Mouse (Mus musculus): ENCODE results near the gene Cd68. TPM values are rescaled to one million over a fixed set of nuclear protein-coding genes. Genes with fewer than 3 reads are reported as not detected.
A peak's percentile ranks its signal among the peaks of the same experiment; 100 is the strongest.
"Not testable (repeated sequence)": the region's sequence is repeated elsewhere in the genome, so short reads cannot be mapped to it uniquely, and the experiment has no call there.

The Cd68 gene
- total RNA-seq, 2 experiments from 2014 or later: 13.5 to 13.8 TPM

GRCm38 (mm10) chr11:69654760-69655159 is 11.2 kb downstream of the Cd68 start:
- intact Hi-C loops (cut with DNase I): loop anchor here (5.0 kb wide), 1 partner anchor 103 kb away; the partner anchor contains the start of gene Polr2a
- no peak for DNase-seq (ENCODE audit: low spot score in 2 of 2)

DNA sequence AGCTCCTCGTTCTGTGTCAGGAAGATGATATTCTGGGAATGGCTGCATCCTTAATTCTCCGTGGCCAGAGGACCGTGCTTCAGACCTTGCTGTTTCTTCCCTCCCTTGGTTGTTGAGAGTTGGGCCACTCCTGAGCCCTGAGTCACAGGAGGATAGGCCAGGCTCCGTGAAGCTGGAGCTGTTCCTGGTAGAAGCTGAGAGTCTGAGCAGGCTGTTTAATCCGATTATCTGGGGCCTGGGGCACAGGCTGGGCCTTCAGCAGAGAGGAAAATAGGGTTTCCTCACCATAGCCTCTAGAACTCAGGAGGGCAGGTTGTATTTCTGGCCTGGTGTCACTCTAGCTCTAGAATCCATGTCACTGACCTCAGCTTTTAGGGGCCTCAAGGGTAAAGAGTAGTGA is 12.6 kb downstream of the Cd68 start:
- intact Hi-C loops (cut with DNase I): no loop called here
- no peak for DNase-seq (ENCODE audit: low spot score in 2 of 2)

GRCm38 (mm10) chr11:69645860-69646259 is 20.1 kb downstream of the Cd68 start:
- no peak for DNase-seq (ENCODE audit: low spot score in 2 of 2)
- intact Hi-C loops (cut with DNase I): no loop called here

- intact Hi-C loops (cut with DNase I): no loop called here
Observed at GRCm38 (mm10) chr11:69635471-69635870, 30.5 kb downstream of the Cd68 start.

DNA sequence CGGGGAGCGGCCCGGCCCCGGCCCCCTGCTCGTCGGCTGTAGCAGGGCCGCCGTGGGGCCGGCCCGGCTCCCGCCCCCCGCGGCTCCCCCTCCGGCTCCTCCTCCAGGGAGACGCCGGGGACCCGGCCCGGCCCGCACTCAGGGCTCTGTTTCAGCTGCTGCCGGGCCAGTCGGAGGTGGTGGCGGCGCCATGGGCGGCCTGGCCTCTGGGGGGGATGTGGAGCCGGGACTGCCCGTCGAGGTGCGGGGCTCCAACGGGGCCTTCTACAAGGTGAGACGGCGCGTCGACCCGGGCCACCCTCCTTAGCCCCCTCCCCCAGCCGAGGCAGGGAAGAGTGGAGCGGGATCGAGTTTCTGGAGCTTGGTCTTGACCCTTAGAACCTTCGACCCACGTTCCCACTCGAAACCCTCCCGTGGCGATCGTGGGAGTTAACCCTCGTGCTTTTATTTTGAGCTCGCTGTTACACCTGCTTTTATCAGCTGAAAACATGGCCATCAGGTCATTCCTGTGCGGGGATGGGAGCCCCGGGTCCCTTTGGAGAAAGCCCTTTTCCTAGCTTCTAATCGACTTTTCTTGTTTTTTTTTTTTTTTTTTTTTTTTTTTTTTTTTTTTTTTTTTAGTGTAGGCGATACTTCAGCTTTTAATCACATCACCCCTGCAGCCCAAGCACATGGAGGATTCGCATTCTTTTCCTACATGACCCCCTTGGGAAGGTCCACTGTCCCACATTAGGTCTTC is 32.7 kb downstream of the Cd68 start:
- no peak for DNase-seq (ENCODE audit: low spot score in 2 of 2)
- intact Hi-C loops (cut with DNase I): no loop called here

More at GRCm38 (mm10) chr11:69635471-69635870, 30.5 kb downstream of the Cd68 start:
- no peak for DNase-seq (ENCODE audit: low spot score in 2 of 2)

DNA sequence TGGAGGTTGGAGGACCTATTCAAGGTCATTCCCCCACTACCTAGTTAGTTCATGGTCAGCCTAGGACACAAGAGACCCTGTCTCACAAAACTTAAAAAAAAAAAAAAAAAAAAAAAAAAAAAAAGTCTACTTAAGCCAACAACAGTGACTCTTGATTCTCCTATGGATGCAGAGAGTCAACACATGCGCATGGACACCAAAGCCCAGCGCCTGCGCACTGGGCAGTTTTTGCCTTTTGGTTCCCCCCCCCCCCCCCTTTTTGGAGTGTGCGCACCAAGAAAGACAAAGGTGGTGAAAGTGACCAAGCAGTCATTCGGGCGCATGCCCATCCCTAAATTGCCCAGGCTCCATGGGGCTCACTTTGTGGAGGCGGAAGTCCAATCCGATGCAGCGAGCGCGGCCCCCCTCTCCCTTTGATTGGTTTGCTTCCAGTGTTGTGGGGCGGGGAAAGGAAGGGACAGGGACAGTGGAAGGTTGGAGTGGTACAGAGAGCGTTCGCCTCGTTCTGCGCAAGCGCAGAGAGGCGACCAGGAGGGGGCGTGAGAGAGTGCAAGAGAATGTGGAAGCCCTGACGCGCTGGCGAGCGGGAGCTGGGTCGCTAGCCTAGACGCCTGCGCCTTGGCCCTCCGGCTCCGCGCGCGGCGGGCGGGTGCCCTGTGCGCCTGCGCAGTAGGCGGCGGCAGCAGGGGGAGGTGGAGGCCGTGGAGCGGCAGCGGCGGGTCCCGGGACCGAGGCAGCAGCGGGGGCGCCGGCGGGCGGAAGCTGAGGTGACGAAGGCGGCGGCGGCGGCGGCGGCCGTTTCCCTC is 33.5 kb downstream of the Cd68 start, which contains the start of gene Fxr2:
Fxr2 (plus strand) TSS at position 707 of the 806 bp plus-strand sequence.
- intact Hi-C loops (cut with DNase I): no loop called here
- peak; percentile 100 for DNase-seq (ENCODE audit: low spot score in 2 of 2)

- intact Hi-C loops (cut with DNase I): no loop called here
- DNase-seq (ENCODE audit: low spot score in 2 of 2): no peak
Observed at GRCm38 (mm10) chr11:69629802-69630201, 36.2 kb downstream of the Cd68 start.

DNA sequence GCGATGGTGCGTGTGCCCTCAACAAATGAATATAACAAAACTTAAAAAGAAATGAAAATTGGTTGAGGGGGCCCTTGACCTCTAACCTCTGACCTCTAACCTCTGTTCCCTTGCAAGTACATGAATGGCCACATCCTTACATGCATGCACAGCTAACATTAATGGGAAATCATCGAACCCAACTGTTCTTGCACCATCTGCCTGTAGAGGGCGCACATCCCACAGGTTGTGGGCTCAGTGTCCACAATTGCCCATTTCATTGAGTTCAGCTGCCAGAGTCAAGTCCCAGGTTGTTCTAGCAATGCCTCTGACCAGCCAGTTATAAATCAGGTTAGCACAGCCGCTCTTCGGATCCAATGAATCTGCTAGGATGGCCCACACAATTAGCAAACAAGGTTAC is 37.7 kb downstream of the Cd68 start:
- intact Hi-C loops (cut with DNase I): no loop called here
- DNase-seq (ENCODE audit: low spot score in 2 of 2): peak; percentile 63 to 77

DNA sequence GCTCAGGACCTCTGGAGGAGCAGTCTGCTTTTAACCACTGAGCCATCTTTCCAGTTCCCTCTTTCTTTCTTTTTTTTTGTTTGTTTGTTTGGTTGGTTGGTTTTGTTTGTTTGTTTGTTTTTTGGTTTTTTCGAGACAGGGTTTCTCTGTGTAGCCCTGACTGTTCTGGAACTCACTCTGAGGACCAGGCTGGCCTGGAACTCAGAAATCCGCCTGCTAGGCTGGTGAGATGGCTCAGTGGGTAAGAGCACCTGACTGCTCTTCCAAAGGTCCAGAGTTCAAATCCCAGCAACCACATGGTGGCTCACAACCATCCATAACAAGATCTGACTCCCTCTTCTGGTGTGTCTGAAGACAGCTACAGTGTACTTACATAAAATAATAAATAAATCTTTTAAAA is 41.6 kb downstream of the Cd68 start:
- DNase-seq (ENCODE audit: low spot score in 2 of 2); intact Hi-C loops (cut with DNase I): not testable (repeated sequence)

DNA sequence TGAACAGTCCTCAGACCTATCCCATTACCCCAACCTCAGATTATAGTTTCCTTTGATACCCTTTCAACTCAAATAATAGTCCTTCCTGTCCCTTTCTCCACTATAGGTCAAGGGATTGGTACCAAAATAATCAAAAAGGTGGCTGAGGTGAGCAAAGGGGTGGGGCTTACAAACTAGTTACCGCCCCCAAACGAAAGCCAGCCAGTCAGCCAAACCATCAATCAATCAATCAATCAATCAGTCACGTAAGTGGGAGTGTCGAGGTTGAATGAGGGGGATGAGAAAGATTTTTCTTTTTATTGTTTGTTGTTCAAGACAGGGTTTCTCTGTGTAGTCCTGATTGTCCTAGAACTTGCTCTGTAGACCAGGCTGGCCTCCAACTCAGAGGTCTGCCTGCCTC is 42.9 kb downstream of the Cd68 start:
- no peak for DNase-seq (ENCODE audit: low spot score in 2 of 2)
- intact Hi-C loops (cut with DNase I): no loop called here

- no peak for DNase-seq (ENCODE audit: low spot score in 2 of 2)
- intact Hi-C loops (cut with DNase I): no loop called here
Observed at GRCm38 (mm10) chr11:69622406-69622805, 43.5 kb downstream of the Cd68 start.

DNA sequence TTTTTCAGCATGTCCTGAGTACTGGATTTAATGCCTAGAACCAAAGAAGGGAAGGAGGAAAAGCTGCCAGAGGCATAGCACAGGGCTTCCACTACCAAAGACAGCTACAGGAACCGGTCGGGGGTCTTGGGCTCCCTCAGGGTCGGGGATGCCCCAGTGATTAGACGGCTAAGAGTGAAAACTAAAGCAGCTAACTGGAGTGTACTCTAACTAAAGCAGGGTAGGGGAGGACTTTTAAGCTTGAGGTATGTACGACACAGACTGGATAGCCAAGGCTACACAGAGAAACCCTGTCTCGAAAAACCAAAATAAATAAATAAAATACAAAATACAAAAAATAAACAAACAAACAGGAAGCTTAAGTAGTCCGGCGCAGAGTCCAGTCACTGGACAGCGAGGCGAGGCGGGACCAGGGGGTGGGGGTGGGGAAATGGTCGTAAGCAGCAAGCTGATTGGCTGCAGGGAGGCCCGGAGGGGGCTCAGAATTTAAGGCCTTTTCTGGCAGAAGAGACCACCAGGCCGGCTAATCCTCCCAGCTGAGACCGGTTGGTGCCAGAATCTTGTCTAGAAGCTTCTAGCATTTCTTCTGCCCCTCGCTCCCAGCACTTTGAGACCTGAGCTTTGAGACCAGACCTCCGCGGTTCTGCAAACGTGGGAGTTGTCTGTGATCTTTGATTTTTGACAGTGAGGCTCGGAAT is 44.2 kb downstream of the Cd68 start, which contains the start of gene Sat2:
Sat2 (plus strand) TSS at position 454 of the 698 bp plus-strand sequence.
- intact Hi-C loops (cut with DNase I): no loop called here
- DNase-seq (ENCODE audit: low spot score in 2 of 2): peak; percentile 44 to 60

GRCm38 (mm10) chr11:69620394-69621081 is 45.4 kb downstream of the Cd68 start:
- no peak for DNase-seq (ENCODE audit: low spot score in 2 of 2)
- intact Hi-C loops (cut with DNase I): no loop called here

DNA sequence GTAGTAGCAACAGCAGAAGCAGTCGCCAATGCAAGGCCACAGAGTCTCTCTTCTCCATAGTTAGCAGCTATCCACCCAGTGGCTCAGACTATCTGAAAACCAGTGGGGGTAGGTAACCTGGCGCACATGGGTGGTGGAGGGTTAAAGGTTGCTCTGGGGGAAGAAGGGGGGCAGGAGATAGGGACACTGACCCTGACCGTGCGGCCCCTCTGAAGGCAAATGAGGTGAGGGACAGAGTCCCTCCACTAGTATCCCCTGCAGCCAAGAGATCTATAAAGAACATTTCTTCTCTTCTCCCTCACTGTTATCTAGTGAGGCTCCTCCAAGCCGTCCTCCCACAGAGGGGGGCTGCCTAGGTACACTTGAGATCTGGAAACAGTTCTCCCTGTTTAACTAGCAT is 48.1 kb downstream of the Cd68 start, which contains the start of gene Shbg:
Shbg (minus strand) TSS at position 101 of the 400 bp plus-strand sequence.
- DNase-seq (ENCODE audit: low spot score in 2 of 2): no peak
- intact Hi-C loops (cut with DNase I): no loop called here

GRCm38 (mm10) chr11:69616781-69617180 is 49.2 kb downstream of the Cd68 start:
- no peak for DNase-seq (ENCODE audit: low spot score in 2 of 2)
- intact Hi-C loops (cut with DNase I): no loop called here

DNA sequence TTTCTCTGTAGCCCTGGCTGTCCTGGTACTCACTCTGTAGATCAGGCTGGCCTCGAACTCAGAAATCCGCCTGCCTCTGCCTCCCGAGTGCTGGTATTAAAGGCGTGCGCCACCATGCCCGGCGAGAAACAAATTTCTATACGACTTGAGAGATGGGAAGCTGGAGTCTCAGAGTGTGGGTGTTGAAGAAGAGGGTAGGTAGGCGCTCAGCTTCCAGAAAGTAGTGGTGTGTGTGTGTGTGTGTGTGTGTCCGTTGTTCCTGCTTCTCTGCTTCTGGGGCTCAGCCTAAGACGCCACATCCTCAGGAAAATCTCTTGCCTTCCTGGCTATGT is 51.7 kb downstream of the Cd68 start:
- DNase-seq (ENCODE audit: low spot score in 2 of 2): not testable (repeated sequence)
- intact Hi-C loops (cut with DNase I): loop anchor here (2.0 kb wide), 1 partner anchor 33 kb away; the partner anchor contains the start of genes Trp53 and Wrap53
